Comparison of ENCODE assay signal across 10 mouse cellular contexts in genomic region chr9:18277497-18277896, GRCm38 (mm10). TPM values are rescaled to one million over a fixed set of nuclear protein-coding genes. Genes with fewer than 3 reads are reported as not detected.
A peak's percentile ranks its signal among the peaks of the same experiment; 100 is the strongest.
DNase-seq lines count a peak whose midpoint lies in the region; ATAC-seq lines count a peak whose summit lies in the region.
"Had no signal": no experiment of that assay in that cellular context is flagged by ENCODE, and none has a peak within 500 bp of the region (broad histone marks: within the 10 kb centered on the region; RNA-seq: fewer than 3 reads in every experiment).

No protein-coding gene starts in this region.

- H3K9me3 ChIP-seq in forebrain, embryonic 12.5 days = no peaks in the 10 kb centered on the region
- no peaks in the 10 kb centered on the region for H3K9me3 ChIP-seq in forebrain, embryonic 11.5 days (ENCODE audit: control insufficient read depth, low read length)
- H3K9me3 ChIP-seq: intestine, embryonic 15.5 days; liver, embryonic 13.5 days had no signal

- DNase-seq in forebrain, embryonic 11.5 days (ENCODE audit: low spot score) = no peak
- peak; percentile 68 for DNase-seq in 416B (ENCODE audit: low read depth)
- DNase-seq in brain, embryonic 18.5 days (ENCODE audit: low read depth, low spot score) = peak; percentile 24
- no peak for DNase-seq in testis, postnatal 10 days (ENCODE audit: low spot score)
- no peak for DNase-seq in adrenal gland, adult 8-10 months
- DNase-seq in adrenal gland, postnatal 25 days = no peak
- DNase-seq: liver, embryonic 13.5 days had no signal

- no peak overlapping the region for H3K4me2 ChIP-seq in forebrain, embryonic 12.5 days
- no peak overlapping the region for H3K4me2 ChIP-seq in forebrain, embryonic 11.5 days (ENCODE audit: low read depth, low read length, severe bottlenecking)
- H3K4me2 ChIP-seq: intestine, embryonic 15.5 days; liver, embryonic 13.5 days had no signal

- H3K27me3 ChIP-seq in forebrain, embryonic 12.5 days = no peaks in the 10 kb centered on the region
- H3K27me3 ChIP-seq in forebrain, embryonic 11.5 days (ENCODE audit: control insufficient read depth, insufficient read depth, low read length) = no peaks in the 10 kb centered on the region
- H3K27me3 ChIP-seq: intestine, embryonic 15.5 days; liver, embryonic 13.5 days had no signal

- peak; percentile 81 for ATAC-seq in forebrain, embryonic 12.5 days (ENCODE audit: low FRiP score)
- no peak; the same call in 1 of the 2 replicates for ATAC-seq in forebrain, embryonic 11.5 days (replicated peaks; ENCODE audit: low FRiP score)
- ATAC-seq in inflammation-experienced regulatory T-cells, adult 6 months = peak; percentile 84
- ATAC-seq: intestine, embryonic 15.5 days had no signal

- no peaks in the 10 kb centered on the region for H3K36me3 ChIP-seq in forebrain, embryonic 12.5 days (replicated peaks)
- H3K36me3 ChIP-seq in forebrain, embryonic 11.5 days (ENCODE audit: control insufficient read depth, insufficient read depth, low read length) = no peaks in the 10 kb centered on the region
- H3K36me3 ChIP-seq: intestine, embryonic 15.5 days; liver, embryonic 13.5 days had no signal

- no peak overlapping the region for H3K27ac ChIP-seq in forebrain, embryonic 12.5 days
- H3K27ac ChIP-seq in forebrain, embryonic 11.5 days (ENCODE audit: low read depth, low read length) = no peak overlapping the region
- H3K27ac ChIP-seq: intestine, embryonic 15.5 days; liver, embryonic 13.5 days had no signal

- no peaks in the 10 kb centered on the region for H3K4me1 ChIP-seq in forebrain, embryonic 12.5 days
- H3K4me1 ChIP-seq in forebrain, embryonic 11.5 days (replicated peaks; ENCODE audit: control insufficient read depth, insufficient read depth, low read length) = no peaks in the 10 kb centered on the region
- H3K4me1 ChIP-seq: intestine, embryonic 15.5 days; liver, embryonic 13.5 days had no signal

- no peak overlapping the region for H3K4me3 ChIP-seq in forebrain, embryonic 12.5 days (replicated peaks)
- H3K4me3 ChIP-seq in forebrain, embryonic 11.5 days (ENCODE audit: low read depth, low read length) = no peak overlapping the region
- H3K4me3 ChIP-seq: intestine, embryonic 15.5 days; liver, embryonic 13.5 days had no signal

- 51% methylated on average over 1 of the region's 1 CpGs for WGBS in forebrain, embryonic 12.5 days
- 64% methylated on average over 1 of the region's 1 CpGs for WGBS in forebrain, embryonic 11.5 days

- H3K9ac ChIP-seq in forebrain, embryonic 12.5 days = no peak overlapping the region
- H3K9ac ChIP-seq in forebrain, embryonic 11.5 days (ENCODE audit: low read length) = no peak overlapping the region
- H3K9ac ChIP-seq: intestine, embryonic 15.5 days; liver, embryonic 13.5 days had no signal

RNA-seq across cellular contexts. Expression of gene Chordc1, which starts 14.4 kb away (rescaled TPM):
- polyA plus RNA-seq in forebrain, embryonic 12.5 days (2016; fragmentation: Nextera tagmentation; extraction: Ambion mirVana) = 123 and 128 TPM in 2 replicates
- 123 and 129 TPM in 2 replicates for polyA plus RNA-seq in forebrain, embryonic 11.5 days (2014; fragmentation: Nextera tagmentation; extraction: Ambion mirVana)
- 100 to 1,000 TPM; 115 to 167 (median 118) TPM for polyA plus RNA-seq in inflammation-experienced regulatory T-cells, adult 6 months (2017; shearing (Covaris generic))
- 100 to 1,000 TPM in 1 of 4 experiments, 10 to 100 TPM in 3; 65.8 to 121 (median 68.3) TPM for total RNA-seq in adrenal gland, adult 8-10 months (2022)
- 77.7 and 90.2 TPM in 2 replicates for total RNA-seq in adrenal gland, postnatal 25 days (2021)

Comparison
In these comparisons a context has a peak if more than half of its experiments do, and no peak if none do; other contexts are left out.
1. DNase-seq: peak in 416B (single experiment) and brain, embryonic 18.5 days (single experiment); none in forebrain, embryonic 11.5 days (single experiment), testis, postnatal 10 days (single experiment), adrenal gland, adult 8-10 months (single experiment) and adrenal gland, postnatal 25 days (single experiment).